Comparison of ENCODE assay signal across 7 mouse cellular contexts in genomic region chrX:12467528-12468179, GRCm38 (mm10).
DNase-seq lines count a peak whose midpoint lies in the region; ATAC-seq and TF ChIP-seq lines count a peak whose summit lies in the region.

No protein-coding gene starts in this region.

- no peaks in the 10 kb centered on the region for H3K36me3 ChIP-seq in lung, postnatal 0 days (ENCODE audit: insufficient read depth, low read length)
- no peaks in the 10 kb centered on the region for H3K36me3 ChIP-seq in forebrain, embryonic 14.5 days (ENCODE audit: control insufficient read depth, insufficient read depth, low read length)

- ATAC-seq in lung, postnatal 0 days = no peak
- ATAC-seq in forebrain, embryonic 14.5 days = no peak

- no peak overlapping the region for H3K4me2 ChIP-seq in lung, postnatal 0 days (replicated peaks; ENCODE audit: low read depth, low read length)
- no peak overlapping the region for H3K4me2 ChIP-seq in forebrain, embryonic 14.5 days (ENCODE audit: low read length)

- no peak for TF ChIP-seq EP300 in lung, postnatal 0 days (IDR thresholded peaks at IDR 0.05)

- no peaks in the 10 kb centered on the region for H3K4me1 ChIP-seq in lung, postnatal 0 days (ENCODE audit: insufficient read depth, low read depth, low read length)
- H3K4me1 ChIP-seq in forebrain, embryonic 14.5 days (ENCODE audit: control insufficient read depth, insufficient read depth, low read length) = no peaks in the 10 kb centered on the region

- DNase-seq in lung, postnatal 14 days = peak; percentile 5
- no peak for DNase-seq in lung, postnatal 0 days (ENCODE audit: low spot score)
- DNase-seq in forebrain, embryonic 14.5 days (ENCODE audit: low spot score) = no peak
- peak; percentile 66 for DNase-seq in kidney, postnatal 10 days
- DNase-seq in retina, postnatal 1 day = peak; percentile 60
- no peak for DNase-seq in left cerebral cortex, postnatal 36 days (ENCODE audit: low spot score in 2 of 2)
- no peak for DNase-seq in spleen, adult 12 weeks (ENCODE audit: low spot score)

- 43% methylated on average over 8 of the region's 10 CpGs for WGBS in lung, postnatal 0 days
- WGBS in forebrain, embryonic 14.5 days = 52% methylated on average over 10 of the region's 10 CpGs

- intact Hi-C loops in left cerebral cortex, postnatal 36 days (cut with DNase I) = no loop called here

- no peak overlapping the region for H3K9ac ChIP-seq in lung, postnatal 0 days (replicated peaks; ENCODE audit: low read depth)
- H3K9ac ChIP-seq in forebrain, embryonic 14.5 days (ENCODE audit: low read length) = no peak overlapping the region

- H3K27ac ChIP-seq in lung, postnatal 0 days (ENCODE audit: low read length) = no peak overlapping the region
- 0 out of 2 replicates have a peak overlapping the region, but pooled peaks have one; percentile 9 for H3K27ac ChIP-seq in forebrain, embryonic 14.5 days (ENCODE audit: low read depth, low read length)

- no peaks in the 10 kb centered on the region for H3K27me3 ChIP-seq in lung, postnatal 0 days (replicated peaks; ENCODE audit: insufficient read depth, low read length)
- no peaks in the 10 kb centered on the region for H3K27me3 ChIP-seq in forebrain, embryonic 14.5 days (replicated peaks; ENCODE audit: control insufficient read depth, insufficient read depth, low read length)

- TF ChIP-seq CTCF in lung, postnatal 0 days (IDR thresholded peaks at IDR 0.05) = no peak

- no peak overlapping the region for H3K4me3 ChIP-seq in lung, postnatal 0 days (ENCODE audit: low read depth, low read length)
- no peak overlapping the region for H3K4me3 ChIP-seq in forebrain, embryonic 14.5 days (ENCODE audit: low read depth, low read length)

- no peaks in the 10 kb centered on the region for H3K9me3 ChIP-seq in lung, postnatal 0 days (ENCODE audit: low read length)
- H3K9me3 ChIP-seq in forebrain, embryonic 14.5 days (replicated peaks; ENCODE audit: control insufficient read depth, low read length) = no peaks in the 10 kb centered on the region

Comparison
In these comparisons a context has a peak if more than half of its experiments do, and no peak if none do; other contexts are left out.
1. DNase-seq: peak in lung, postnatal 14 days (single experiment), kidney, postnatal 10 days (single experiment) and retina, postnatal 1 day (single experiment); none in lung, postnatal 0 days (single experiment), forebrain, embryonic 14.5 days (single experiment), left cerebral cortex, postnatal 36 days (0 of 2) and spleen, adult 12 weeks (single experiment).